Mouse (Mus musculus): ENCODE data around the gene Hist2h2aa2.

DNA sequence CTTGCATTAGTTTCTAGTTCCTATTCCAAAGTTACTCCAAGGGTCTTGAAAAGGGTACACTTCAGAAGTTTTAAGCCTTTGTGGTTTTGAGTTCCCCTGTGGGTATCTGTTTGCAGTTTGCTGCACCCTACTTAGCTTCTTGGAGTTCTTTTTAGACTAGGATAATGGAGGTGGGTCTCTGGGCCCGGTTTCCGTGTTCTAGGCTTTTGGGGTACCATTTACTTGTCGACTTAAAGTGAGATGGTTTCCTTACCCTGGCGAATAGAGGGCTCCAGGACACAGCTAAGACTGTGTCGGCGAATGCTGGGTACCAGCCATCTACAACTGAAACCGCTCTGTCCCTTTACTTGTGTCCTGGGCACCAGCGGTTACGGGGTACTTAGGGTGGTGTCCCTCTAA is 18.4 kb downstream of the Hist2h2aa2 start:
- TF ChIP-seq CTCF (IDR thresholded peaks at IDR 0.05 in 2 of 3, conservative IDR thresholded peaks at IDR 0.05 in 1 of 3; ENCODE audit: control insufficient read depth in 1 of 3, insufficient read depth in 1 of 3, low read depth in 2 of 3, low read length in 3 of 3, poor library complexity in 1 of 3, severe bottlenecking in 1 of 3) (no peak), RAD21 (IDR thresholded peaks at IDR 0.05; ENCODE audit: low read depth, low read length) (no peak), POLR2A (IDR thresholded peaks at IDR 0.05; ENCODE audit: control insufficient read depth in 1 of 2, insufficient read depth in 1 of 2, low read depth in 1 of 2, low read length in 2 of 2, poor library complexity in 1 of 2) (no peak), POLR2AphosphoS5 (IDR thresholded peaks at IDR 0.05; ENCODE audit: borderline replicate concordance, low read depth, low read length) (no peak)

Measured in MEL (cell line).